Mouse (Mus musculus): ENCODE measurements around the gene Gm8369.
"Not testable (repeated sequence)": the region's sequence is repeated elsewhere in the genome, so short reads cannot be mapped to it uniquely, and the experiment has no call there.

Gene Gm8369

GRCm38 (mm10) chr19:11485746-11486145, at the start of gene Gm8369:
Gm8369 (plus strand) TSS chr19:11485938.
- no peak for DNase-seq

DNA sequence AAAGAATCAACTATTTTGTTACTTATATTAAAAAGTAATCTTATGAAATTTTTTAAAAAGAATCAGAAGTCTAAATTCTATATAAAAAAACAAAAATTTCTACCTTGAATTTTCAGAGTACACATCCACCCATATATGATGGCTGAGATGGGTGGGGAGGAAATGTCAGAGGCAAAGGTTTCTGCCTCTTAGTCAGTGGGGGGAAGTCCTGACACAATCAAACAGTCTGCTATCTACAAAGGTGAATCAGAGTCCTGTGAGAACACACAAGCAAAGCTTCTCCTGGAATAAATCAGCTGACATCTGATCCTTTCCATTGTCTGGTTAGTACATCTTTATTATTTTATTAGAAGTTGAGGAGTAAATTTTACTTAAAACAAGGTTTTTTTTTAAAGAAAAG, 42.4 kb upstream of the Gm8369 start, which contains the start of gene Ms4a4b:
Gene Ms4a4b, plus strand, starts transcription at position 216 of the 400 bp plus-strand sequence.
- no peak for DNase-seq

DNA sequence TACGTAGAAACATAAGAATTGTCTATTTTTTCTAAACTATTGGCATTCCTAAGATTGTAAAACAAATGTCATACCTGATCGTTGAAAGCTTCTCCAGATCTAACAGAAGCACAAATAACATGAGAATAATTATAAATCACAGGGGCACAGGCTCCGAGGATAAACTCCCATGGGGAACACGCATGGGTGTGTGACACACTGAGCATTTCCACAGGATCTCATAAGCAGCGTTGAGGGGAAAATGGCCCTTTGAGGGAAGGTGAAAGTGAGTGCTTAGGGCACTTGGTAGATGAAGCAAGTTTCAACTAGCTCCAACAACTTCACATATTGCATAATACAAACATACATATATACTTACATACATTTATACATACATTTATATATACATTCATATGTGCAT, 41.8 kb upstream of the Gm8369 start:
- no peak for DNase-seq

- no peak for DNase-seq
Observed at GRCm38 (mm10) chr19:11447238-11447637, 38.5 kb upstream of the Gm8369 start.

- not testable (repeated sequence) for DNase-seq
Observed at GRCm38 (mm10) chr19:11459041-11459440, 26.7 kb upstream of the Gm8369 start.

- not testable (repeated sequence) for DNase-seq
Observed at GRCm38 (mm10) chr19:11464795-11465194, 20.9 kb upstream of the Gm8369 start.

DNA sequence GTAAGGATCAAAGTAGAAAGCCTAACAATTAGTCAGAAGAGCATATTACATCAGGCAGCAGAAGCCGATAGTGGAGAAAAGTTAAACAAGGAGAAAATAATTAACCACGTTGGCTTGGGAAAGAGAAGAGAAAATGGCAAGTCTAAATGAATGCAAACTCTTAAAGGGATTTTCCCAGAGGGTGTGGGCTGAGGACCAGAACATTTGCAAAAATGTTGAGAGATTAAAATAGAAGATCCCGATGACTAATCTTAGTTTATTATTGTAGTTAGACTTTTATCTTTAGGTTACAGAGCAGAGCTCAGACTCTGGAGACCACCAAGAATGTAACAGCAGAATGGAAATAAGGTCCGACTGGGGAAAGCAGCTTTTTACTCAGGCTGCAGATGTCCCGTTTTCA, 19.3 kb upstream of the Gm8369 start:
- no peak for DNase-seq

DNA sequence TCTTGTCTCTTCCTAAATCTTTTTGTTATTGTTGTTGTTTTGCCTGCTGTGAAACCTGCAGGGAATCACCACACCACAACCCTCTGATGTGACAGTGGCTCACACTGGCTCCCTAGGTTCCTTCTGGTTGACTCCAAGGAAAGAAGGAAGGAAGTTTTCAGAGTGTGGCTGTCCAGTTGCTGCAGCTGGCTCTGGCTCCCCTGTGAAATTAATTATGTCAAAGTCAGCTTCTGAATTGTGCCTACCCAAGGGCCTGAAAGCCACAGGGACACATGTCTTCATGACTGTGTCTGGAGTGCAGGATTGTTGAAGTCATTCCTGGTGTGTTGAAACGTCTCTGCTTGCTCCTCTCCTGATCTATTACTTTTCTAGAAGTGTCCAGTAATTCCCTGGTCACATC, 17.4 kb upstream of the Gm8369 start:
- DNase-seq = not testable (repeated sequence)

DNA sequence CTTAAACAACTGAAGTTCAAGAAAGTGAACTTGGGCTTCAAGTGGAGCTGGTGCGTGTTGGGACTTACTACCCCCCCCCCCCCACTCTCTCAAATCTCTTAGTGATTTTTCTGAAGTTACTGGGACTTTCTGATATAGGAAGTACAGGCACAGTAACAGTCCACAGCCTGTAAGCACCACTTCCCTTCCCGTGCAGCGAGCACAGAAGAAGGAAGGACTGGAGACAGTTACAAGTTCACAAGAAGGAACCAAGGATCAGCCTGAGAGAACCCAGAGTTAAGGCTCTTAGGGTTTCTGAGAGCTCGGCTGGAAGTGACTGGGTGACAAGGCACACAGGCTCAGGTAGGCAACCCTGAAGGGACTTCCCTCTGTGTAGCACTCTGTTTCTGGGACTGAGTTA, 16.5 kb upstream of the Gm8369 start, which contains the start of gene Ms4a6c:
Gene Ms4a6c, plus strand, starts transcription at position 152 of the 400 bp plus-strand sequence.
- not testable (repeated sequence) for DNase-seq

DNA sequence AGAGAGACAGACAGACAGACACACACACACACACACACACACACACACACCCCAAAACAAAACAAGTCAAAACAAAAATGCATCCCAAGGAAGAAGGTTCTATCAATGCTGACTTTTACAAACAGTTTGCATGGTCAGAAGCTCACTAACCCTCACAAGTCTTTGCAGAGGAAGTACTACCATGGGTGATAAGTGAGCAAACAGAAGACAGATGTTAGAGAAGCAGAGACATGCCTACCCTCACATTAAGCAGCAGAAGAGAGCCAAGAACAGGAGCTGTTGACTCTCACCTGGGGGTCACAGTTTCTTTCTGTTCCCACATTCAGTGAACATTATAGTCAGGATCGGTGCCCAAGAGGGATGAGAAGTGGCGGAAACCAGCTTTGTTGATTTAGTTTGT, 6.0 kb upstream of the Gm8369 start:
- no peak for DNase-seq

DNA sequence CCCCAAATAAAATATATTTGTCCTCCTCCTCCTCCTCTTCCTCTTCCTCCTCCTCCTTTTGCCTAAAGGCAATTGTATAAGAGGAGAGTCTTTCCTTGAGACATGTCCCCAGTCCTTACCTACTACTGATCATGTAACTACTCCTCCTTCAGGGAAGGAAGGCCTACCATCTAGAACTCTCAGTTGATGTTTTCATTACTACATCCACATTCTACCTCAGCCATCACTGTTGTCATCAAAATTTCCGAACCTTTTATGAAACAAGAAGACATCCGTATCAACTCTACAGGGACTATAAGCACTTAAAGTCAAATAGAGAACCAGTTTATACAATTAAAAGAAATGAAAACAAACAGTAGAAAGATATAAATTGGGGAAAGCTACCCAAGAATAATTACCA, 3.1 kb upstream of the Gm8369 start:
- DNase-seq = no peak

DNA sequence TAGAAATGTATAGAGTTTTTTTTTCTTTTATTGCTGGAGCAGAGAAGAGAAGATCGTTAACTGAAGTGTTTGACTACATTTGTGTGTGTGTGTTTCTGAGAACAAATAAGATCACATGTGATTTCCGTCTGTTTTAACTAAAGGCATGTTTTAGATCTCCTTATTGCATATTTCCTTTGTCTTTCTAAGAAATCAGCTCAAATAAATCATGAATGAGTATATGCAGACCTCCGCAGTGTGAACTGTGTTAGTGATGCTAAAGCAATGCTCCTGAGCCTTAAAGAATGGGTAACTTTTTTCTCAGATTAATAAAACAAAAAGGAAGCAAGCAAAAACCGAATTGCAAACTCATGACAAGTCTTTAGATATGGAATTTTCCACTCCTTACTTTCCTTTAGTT, 1.8 kb upstream of the Gm8369 start:
- no peak for DNase-seq

- DNase-seq = no peak
Observed at GRCm38 (mm10) chr19:11484388-11484787, 1.4 kb upstream of the Gm8369 start.

DNA sequence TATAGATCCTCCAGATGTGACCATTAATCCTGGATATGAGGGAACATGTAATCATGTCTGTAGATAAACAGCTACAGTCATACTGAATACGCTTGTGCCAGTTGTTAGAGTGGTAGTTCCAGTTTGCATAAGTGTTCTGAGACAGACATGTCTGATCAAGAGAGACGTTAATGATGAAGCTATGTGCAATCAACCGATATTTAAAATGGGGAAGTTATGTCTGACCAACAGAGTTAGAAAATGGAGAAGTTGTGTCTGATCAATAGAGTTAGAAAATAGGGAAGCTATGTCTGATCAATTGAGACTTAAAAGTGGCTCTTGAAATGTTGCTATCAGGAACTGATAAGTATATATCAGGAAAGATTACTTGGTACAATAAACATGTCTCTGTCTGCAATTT, 472 bp upstream of the Gm8369 start:
- no peak for DNase-seq

GRCm38 (mm10) chr19:11486599-11486998, 861 bp downstream of the Gm8369 start:
- DNase-seq = no peak

- no peak for DNase-seq
Observed at GRCm38 (mm10) chr19:11491406-11492189, 5.9 kb downstream of the Gm8369 start.

- no peak for DNase-seq
Observed at GRCm38 (mm10) chr19:11492671-11493070, 6.9 kb downstream of the Gm8369 start.

DNA sequence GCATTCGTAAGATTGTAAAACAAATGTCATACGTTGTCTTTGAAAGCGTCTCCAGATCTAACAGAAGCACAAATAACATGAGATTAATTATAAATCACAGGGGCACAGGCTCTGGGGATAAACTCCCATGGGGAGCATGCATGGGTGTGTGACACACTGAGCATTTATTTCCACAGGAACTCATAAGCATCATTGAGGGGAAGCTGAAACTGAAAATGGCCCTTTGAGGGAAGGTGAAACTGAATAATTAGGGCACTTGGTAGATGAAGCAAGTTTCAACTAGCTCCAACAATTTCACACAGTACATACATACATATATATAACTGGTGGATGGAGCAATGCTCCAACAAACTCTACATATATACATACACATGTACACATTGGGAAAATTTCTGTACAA, 8.8 kb downstream of the Gm8369 start:
- DNase-seq = no peak

- DNase-seq = no peak
Observed at GRCm38 (mm10) chr19:11496361-11496760, 10.6 kb downstream of the Gm8369 start.

DNA sequence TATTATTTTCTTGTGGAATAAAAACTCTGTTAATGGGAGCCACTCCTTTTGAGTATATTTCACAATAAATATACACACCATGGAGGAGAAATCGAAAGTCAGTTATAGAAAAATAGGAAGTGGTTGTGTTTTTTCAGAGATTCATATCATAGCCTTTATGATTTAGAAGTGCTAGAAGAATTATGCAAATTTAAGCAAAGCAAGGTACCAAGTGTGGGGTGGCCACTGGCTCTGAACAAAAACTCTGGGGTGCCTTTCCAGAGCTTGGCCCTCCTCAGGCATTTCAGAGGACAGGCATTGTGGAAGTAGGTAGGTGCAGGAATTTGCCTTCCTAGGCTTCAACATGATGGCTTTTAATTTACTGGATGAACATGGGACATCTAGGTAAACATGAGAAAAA, 11.6 kb downstream of the Gm8369 start:
- not testable (repeated sequence) for DNase-seq

GRCm38 (mm10) chr19:11500796-11501195, 15.1 kb downstream of the Gm8369 start:
- no peak for DNase-seq

DNA sequence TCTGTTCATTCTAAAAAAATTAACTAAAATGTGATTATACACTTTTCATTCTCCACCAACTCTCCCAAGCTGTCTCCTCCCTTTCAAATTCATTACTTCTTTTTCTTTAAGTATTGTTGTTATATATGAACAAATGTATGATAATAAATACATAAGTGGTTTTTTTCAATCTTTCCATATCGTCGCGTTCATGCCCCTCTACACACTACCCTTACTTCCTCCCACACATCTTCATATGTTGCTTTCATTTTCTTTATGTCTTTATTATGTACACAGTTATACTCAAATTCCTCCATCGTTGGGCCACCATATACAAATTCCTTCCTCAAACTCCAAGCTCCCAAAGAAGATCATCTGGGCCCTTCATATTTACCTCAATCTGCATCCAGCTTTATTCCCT, 15.6 kb downstream of the Gm8369 start:
- no peak for DNase-seq

DNA sequence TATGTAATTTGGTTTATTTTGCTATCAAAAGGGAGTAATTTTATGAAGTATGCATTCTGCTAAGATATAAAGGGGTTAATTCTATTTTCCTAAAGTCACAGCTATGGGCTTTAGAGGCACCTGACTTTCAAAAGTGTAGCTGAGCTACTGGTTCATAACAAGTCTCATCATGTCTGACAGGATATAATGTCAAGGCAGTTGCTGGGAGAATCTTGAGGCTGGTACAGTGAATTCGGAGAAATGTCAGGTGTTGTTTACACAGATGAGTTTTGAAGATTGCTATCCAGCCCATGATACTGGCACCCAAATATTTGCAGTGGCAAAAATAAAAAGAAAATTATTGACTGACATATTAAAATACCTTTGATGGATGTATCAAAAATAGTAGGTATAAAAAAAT, 19.1 kb downstream of the Gm8369 start:
- no peak for DNase-seq

DNA sequence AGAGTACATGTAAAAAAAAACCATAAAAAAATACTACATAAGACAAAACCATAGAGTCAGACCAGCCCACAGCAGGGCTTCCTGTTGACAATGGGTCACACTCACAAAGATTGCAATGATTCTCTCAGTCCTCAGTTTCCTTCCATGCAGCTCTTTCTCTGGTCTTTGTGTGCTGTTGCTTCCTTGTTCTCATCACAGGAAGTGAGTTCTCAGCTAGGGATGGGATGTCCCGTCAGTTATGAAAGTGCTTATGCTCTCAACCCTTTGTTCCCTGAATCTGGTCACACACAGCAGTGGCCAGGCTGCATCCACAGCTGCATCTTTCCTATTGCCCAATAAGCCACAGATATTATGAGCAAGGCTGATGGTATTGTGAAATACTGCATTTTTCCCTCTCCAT, 27.7 kb downstream of the Gm8369 start:
- no peak for DNase-seq

DNA sequence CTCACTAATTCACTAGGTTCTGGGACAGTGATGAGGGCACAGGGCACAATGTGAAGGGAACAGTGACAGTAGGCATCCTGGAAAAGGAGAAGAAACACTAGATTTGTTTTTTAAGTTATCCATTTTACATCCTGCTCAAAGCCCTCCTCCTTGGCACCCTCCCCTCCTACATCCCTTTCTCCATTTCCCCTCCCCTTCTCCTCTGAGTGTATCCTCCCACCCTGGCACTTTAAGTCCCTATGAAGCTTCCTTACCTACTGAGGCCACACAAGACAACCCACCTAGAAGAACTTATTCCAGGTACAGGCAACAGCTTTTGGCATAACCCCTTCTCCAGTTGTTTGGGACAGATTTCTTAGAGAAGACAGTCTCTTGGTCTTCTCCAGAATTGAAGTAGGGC, 30.5 kb downstream of the Gm8369 start, which contains the start of gene Ms4a6b:
Gene Ms4a6b, plus strand, starts transcription at position 267 of the 400 bp plus-strand sequence.
- no peak for DNase-seq

Measured in lung, postnatal 14 days (tissue).